Mouse (Mus musculus): Measurements from ENCODE around the gene Pde4d. TPM values are rescaled to one million over a fixed set of nuclear protein-coding genes. Genes with fewer than 3 reads are reported as not detected.

Gene Pde4d
- total RNA-seq, 2 experiments from 2014 or later, result 33.5 to 49.8 TPM

DNA sequence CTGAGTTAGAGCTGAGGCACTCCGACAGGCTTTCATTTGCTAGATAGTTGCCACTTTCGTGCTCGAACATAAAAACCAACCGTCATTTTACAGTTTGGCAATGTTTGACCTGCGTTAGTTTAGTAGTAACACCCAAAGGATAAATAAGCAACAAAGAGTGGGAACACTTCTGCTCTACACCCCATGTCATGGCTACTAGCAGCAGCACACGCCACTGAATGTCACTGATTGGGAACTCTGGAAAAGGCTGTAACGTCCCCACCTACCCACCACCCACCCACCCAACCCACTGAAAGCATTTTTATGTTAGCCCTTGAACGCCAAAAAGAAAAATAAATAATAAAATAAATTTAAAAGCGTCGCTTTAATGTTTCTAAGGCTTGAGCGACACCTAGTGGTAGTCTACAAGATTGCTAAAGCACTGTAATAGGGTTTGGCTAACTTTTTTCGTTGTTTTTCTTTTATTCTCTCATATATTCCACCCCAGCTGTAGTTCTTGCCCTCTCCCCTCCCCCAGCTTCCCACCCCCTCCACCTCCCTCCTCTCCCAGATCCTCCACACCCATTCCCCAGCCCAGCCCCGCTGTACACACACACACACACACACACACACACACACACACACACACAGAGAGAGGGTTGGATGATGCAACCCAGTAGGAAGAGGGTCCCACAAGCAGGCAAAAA lies 763.2 kb downstream of the Pde4d start:
- no peak for ATAC-seq (replicated peaks; ENCODE audit: poor library complexity, severe bottlenecking)

DNA sequence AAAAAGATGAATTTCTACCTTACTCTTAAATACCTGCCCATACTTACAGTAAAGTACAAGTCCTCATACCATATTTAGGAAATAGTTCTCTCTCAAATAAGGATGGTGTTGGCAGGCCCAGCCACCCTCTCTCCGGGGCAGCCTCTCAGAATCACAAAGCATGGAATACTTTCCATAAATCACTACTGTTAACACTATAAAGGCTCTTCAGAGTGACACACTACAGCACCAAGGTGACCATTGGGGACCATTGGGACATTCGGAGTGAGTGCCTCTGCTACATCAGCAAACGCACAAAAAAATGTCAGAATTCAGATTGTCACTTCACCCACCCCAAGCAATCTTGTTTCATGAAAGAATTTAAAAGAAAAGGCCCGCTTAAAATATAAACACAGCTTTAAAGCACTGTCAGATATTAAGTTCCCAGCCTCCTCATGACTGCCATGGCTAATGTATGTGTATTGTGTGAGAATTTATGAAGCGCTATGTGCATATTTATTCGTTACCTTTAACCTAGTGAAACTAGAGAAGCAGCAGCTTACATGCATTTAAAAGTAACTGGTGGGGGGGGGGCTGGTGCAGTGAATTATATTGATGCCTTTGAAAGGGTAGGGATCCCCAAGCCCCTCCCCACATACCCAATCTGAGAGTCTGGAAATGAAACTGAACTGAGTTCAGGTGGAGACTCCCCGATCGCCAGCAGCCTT lies 769.4 kb downstream of the Pde4d start:
- ATAC-seq (replicated peaks; ENCODE audit: poor library complexity, severe bottlenecking), result no peak

DNA sequence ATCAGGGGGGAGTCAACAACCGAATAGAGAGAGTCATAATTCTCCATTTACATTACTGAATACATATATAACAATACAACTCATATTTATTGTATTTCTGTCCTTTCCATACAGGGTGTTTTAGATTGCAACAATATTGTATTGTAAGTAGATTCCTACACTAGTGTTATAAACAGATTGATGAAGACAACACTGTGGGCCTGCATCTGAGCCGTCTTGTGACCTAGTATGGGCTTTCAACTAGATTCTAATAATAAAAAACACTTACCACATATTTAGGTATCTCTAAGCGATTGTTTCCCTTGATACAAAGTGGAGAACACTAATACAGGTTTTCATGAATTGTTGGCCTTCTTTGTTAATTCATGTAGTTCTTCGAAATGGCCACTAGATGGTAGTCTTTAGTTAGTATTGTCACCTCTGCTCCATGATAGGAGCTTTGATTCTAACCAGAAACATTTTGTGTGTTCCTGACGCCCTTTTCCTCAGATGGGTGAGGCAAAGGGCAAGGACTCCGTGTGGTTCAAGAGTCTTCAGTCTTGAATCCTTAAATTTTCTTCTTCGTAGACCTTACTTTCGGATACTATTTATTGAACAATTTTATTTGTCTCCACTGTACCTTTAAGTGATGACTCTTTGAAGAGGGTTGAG lies 779.3 kb downstream of the Pde4d start:
- ATAC-seq (replicated peaks; ENCODE audit: poor library complexity, severe bottlenecking), result peak; percentile 52

- ATAC-seq (replicated peaks; ENCODE audit: poor library complexity, severe bottlenecking), result peak; percentile 44
Measured at GRCm38 (mm10) chr13:109229618-109230334, 780.0 kb downstream of the Pde4d start.

- peak; percentile 46 for ATAC-seq (replicated peaks; ENCODE audit: poor library complexity, severe bottlenecking)
Measured at GRCm38 (mm10) chr13:109230335-109230987, 780.7 kb downstream of the Pde4d start.

- ATAC-seq (replicated peaks; ENCODE audit: poor library complexity, severe bottlenecking), result peak; percentile 66
Measured at GRCm38 (mm10) chr13:109231848-109232460, 782.2 kb downstream of the Pde4d start.

DNA sequence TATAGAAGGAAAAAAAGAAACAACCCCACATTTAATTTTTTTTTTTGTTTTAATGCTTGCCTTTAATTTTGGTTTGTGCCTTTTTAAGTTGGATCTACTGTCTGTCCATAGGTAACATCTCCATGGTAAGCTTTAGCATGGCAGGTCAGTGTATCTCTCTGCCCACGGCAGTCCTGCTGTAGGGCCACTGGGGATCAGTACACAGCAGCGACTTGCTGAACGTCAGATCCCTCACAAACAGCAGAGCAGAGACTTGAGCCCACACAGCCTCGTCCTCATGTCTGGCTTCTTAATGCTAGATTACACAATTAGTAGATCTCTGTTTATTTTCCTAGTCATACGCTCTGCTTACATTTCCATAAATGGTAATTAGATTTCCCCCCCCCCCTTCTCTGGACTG lies 782.8 kb downstream of the Pde4d start:
- ATAC-seq (replicated peaks; ENCODE audit: poor library complexity, severe bottlenecking), result no peak

GRCm38 (mm10) chr13:109233911-109234613 lies 784.3 kb downstream of the Pde4d start:
- peak; percentile 10 for ATAC-seq (replicated peaks; ENCODE audit: poor library complexity, severe bottlenecking)

DNA sequence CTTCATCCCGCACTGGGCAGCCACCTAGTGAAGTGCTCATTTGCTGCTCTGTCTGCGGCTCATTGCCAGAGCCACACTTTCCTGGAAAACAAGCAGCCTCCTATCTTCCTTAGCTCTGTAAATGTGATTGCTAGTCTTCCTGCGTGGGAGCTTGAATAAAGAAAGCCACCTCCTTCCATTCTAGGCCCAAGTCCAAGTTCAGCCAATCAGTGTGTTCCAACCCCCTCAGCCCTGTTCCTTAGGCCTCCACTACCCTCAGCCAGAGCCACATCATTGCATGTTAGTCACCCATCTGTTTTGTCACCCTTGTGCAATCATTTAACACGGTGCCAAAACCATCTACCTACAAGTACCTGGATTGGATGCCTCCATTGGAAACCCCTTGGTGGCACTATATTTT lies 786.3 kb downstream of the Pde4d start:
- no peak for ATAC-seq (replicated peaks; ENCODE audit: poor library complexity, severe bottlenecking)

GRCm38 (mm10) chr13:109238670-109239069 lies 788.9 kb downstream of the Pde4d start:
- ATAC-seq (replicated peaks; ENCODE audit: poor library complexity, severe bottlenecking), result no peak

- peak; percentile 90 for ATAC-seq (replicated peaks; ENCODE audit: poor library complexity, severe bottlenecking)
Measured at GRCm38 (mm10) chr13:109239296-109239695, 789.5 kb downstream of the Pde4d start.

DNA sequence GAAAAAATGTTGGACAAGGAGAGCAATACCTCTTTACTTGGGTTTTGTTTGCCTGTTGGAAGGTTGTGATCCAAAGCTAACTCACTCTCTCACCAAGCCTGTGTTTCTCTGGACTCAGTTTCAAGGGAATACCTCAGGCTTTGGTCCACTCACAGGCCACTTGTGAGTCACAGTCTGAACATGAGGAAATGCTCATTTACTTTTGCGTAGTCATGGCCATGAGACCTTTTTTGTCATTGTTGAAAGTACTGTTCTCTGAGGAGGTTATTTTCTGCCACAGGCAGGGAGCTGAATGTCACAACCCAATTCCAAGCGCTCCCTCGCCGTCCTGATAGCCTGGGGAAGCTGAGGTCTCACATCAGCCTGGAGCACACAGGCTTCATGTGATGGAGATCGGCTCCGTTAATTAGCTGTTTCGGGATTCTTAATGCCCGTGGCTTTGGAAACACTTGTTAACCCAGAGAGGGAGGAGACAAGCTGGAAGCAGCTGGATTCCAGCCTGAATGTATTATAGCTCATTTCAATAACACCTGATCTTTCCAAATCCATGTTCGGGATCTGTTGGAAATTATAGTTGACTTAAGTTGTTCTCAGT lies 792.8 kb downstream of the Pde4d start:
- ATAC-seq (replicated peaks; ENCODE audit: poor library complexity, severe bottlenecking), result peak; percentile 34

- peak; percentile 81 for ATAC-seq (replicated peaks; ENCODE audit: poor library complexity, severe bottlenecking)
Measured at GRCm38 (mm10) chr13:109243160-109243559, 793.4 kb downstream of the Pde4d start.

GRCm38 (mm10) chr13:109247061-109247460 lies 797.3 kb downstream of the Pde4d start:
- ATAC-seq (replicated peaks; ENCODE audit: poor library complexity, severe bottlenecking), result no peak

DNA sequence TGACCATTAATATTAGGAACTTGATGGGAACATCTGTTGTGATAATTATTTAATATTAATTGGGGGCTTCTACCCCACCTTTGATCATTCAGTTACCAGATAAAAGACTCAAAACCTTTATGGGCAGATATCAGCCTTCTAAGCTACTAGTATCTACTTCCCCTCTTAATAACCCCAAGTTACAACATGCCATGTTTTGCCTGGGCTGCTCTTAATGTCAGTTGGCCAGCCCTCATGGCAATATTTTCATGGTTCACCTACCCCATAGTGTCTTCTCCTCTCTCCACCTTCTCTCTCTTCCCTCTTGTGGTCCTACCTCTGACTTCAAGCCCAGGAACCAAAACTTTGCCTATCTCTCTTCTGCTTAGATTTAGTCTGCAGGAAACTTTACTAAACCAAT lies 799.6 kb downstream of the Pde4d start:
- ATAC-seq (replicated peaks; ENCODE audit: poor library complexity, severe bottlenecking), result peak; percentile 96

GRCm38 (mm10) chr13:109255634-109256033 lies 805.9 kb downstream of the Pde4d start:
- no peak for ATAC-seq (replicated peaks; ENCODE audit: poor library complexity, severe bottlenecking)

DNA sequence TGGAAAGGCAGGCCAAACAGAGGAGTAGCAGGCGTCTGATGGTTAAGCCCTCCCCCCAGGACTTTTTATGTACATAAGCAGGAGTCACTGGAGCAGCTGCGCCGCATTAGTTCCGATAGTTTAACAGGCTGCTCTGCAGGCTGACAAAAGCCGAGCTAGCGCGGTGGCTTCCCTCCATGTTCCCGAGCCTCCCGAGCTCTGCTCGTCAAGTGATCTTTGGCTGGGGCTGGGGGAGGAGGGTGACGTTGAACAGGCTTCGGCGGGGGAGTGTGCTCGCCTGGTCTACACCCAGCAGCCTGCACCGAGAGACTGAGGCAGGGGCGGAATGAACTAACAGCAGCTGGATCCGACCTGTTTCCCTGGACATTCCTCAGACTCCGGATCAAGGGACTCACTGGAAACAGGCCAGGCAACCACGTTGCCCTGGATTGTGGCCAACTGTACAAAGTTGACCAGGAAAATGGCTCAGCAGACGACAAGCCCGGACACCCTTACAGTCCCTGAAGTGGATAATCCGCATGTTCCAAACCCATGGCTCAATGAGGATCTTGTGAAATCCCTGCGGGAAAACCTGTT lies 810.6 kb downstream of the Pde4d start:
- ATAC-seq (replicated peaks; ENCODE audit: poor library complexity, severe bottlenecking), result peak; percentile 29

- no peak for ATAC-seq (replicated peaks; ENCODE audit: poor library complexity, severe bottlenecking)
Measured at GRCm38 (mm10) chr13:109260796-109261516, 811.2 kb downstream of the Pde4d start.

Measured in granulocyte monocyte progenitor cell, adult 5-6 weeks (primary cell).